Mouse (Mus musculus) right cerebral cortex, postnatal 10 days (tissue): Measurements from ENCODE around the gene Sbno1.

Experiments used
- DNase-seq, 2 experiments: peaks; one replicate each; pipeline ENCODE4 v3.0.0; 2021; ENCODE audit warnings: low spot score in 2 of 2

The Sbno1 gene

DNA sequence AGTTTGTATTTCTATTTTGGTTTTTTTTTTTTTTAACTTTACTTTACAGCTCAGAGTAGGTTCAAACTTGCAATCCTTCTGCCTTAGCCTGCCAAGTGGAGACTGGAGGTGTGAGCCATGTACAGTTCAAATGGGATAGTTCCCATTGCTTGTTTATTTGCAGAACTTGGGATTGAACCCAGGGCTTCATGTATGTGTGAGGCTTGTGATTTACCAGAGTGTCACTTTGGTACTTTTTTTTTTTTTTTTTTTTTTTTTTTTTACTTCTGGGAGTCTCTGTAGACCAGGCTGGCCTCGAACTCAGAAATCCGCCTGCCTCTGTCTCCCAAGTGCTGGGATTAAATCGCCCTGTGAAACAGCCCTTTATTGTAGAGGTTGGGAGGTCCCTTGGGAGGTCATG lies 18.4 kb upstream of the Sbno1 start:
- DNase-seq = no peak

GRCm38 (mm10) chr5:124442628-124443027 lies 16.8 kb upstream of the Sbno1 start:
- no peak for DNase-seq

DNA sequence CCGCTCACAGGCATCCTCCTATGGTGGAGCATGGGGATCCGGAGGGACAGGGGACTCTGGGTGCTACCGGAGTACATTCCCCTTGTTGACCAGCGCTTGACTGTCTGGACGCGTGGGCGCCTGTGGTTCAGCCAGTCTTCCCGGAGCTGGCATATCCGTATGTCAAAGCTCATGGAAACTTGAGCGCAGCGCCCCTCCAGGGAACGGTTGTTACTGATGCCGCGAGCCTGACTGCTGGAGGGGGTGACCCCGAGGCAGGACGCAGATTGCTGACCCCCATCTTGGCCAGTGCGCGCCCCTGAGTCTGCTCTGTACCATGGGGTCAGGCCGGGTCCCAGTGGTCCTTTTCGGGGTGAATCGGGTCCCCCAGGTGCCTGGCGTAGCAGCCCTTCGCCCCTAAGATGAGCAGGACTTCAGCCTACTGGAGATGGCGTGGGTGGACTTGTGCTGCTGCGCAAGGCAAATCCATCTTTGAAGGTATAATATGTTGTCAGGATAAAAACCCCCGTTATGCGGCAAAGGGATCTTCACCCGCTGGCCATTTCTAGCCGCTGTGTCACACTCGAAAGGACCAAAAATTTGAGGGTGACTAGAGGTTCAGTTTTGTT lies 14.4 kb upstream of the Sbno1 start:
- peak in 1 of 2 experiments; percentile 59 for DNase-seq

- DNase-seq = peak; percentile 96 to 97
Measured at GRCm38 (mm10) chr5:124439447-124440093, 13.8 kb upstream of the Sbno1 start, which contains the start of gene Kmt5a. Gene Kmt5a, plus strand, starts transcription at chr5:124439930.

GRCm38 (mm10) chr5:124438746-124439145 lies 12.9 kb upstream of the Sbno1 start:
- DNase-seq = no peak

GRCm38 (mm10) chr5:124438229-124438628 lies 12.4 kb upstream of the Sbno1 start:
- no peak for DNase-seq

DNA sequence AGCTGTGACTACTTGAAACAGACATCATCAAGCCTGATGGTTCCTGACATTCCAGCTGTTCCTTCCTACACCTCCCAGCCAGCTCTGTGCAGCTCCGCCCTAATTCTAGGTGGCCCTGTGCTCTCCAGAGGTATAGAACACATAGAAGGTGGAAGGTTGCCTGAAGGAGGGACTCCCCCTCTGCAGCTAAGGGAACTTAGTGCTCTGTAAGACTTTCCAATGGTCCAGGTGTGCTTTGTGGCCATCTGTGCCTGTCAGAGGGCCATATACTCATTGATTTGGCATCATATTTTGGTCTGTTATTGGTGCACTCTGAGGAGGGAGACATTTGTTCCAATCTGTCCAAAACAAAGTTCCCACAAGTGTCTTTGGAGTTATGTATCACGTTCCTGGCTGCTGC lies 7.2 kb upstream of the Sbno1 start:
- DNase-seq = no peak

DNA sequence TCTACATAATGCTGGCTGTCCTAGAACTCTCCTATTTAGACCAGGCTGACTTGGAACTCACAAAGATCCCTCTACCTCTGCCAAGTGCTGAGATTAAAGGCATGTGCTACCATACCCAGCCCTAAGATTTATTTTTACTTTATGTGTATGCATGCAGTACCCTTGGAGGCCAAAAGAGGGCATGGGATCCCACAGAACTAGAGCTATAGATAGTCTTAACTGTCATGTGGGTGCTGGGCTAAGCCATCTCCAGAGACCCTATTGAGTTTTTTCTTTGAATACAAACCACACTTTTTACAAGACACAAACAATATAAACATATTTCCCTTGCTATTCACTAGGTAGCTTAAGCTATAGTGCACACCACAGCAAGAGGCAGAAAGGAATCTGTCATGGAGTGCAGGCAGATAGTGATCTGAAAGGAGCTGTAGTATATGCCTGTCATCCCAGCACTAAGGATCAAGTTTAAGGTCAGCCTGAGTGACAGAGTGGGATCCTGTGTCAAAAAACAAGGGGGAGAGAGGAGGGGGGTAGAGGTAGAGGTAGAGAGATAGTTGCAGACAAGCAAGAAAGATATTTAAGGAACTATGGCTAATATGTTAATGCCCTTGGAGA lies 6.7 kb upstream of the Sbno1 start:
- DNase-seq = peak; percentile 85 to 87

GRCm38 (mm10) chr5:124426475-124427071 lies 772 bp upstream of the Sbno1 start:
- no peak for DNase-seq

DNA sequence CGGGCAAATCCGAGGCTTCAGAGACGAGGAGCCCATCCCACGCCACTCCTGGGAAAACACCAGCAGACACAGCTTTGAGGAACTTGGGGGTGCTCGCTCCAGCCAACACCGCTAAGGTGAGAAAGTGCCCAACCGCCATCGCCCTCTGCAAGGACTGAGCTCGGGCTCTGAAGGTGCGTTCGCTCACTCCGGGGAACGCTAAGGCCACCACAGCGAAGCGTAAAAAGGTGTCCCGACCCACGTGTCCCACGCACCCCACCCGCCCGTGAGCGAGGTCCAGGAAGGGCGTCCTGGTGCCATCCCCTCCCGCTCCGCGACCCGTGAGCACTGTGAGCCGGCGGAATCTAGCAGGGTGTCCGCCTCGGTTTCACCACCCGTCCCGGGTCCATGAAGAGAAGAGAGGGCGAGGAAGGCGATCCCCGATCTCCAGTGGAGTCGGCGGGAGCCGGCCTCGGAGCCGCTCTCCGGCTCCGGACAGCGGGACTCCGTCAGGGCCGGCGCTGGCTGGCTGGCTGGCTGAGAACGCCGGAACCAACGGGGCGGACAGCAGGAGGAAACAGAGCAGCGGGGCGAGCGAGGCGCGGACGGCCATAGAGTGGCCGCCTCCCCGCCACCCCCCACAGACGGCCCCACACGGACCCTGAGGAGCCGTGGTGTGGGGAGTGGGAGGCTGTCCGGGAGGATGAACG lies 934 bp downstream of the Sbno1 start:
- DNase-seq = peak in 1 of 2 experiments; percentile 53

GRCm38 (mm10) chr5:124424200-124424722 lies 1.5 kb downstream of the Sbno1 start:
- no peak for DNase-seq

- DNase-seq = no peak
Measured at GRCm38 (mm10) chr5:124421786-124422185, 4.0 kb downstream of the Sbno1 start.

DNA sequence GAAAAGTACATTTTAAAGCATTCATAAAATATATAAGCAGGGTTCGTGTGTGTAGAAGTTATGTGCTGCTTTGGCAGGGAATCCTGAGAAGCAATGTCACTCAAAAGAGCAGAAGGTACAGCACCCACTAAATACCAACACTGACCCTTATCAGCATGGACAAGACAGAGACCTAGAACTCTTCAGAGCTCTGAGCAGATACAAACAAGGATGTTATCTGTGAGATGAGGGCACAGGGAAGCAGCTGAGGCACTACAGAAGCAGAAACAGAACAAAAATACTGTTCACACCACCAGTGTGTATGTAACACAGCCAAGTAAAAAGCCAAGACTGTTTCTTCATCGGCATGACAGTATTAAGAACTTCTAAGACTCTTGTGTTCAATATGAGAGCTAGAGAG lies 6.9 kb downstream of the Sbno1 start:
- DNase-seq = no peak

DNA sequence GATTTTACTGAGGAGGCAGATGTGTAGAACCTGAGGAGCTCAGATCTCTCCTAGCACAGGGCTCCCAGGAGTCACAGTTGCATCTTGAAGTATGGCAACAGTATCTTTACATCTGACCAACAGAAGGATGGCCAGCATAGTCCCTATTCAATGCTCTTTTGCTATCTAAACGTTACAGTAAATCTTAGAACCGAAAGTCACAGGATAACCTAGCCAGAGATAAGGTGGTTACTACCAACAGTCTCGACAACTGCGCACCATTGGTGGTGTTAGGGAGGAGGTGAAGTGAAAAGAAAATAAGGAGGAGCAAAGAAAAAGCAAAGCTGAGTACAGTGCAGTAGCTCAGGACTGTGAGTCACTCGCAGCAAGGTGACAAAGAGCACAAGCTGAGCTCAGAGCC lies 13.6 kb downstream of the Sbno1 start:
- DNase-seq = no peak

DNA sequence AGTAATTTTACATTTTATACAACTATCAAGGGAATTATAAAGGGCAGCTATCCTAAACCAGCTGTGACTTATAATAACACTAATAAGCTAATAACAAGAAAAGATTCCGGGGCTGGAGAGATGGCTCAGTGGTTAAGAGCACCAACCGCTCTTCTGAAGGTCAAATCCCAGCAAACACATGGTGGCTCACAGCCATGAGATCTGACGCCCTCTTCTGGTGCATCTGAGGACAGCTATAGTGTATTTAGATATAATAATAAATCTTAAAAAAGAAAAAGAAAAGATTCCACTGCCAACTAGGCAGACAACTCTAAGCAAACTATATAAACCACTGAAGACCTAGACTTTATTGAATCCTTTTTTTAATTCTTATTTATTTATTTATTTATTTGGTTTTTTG lies 15.0 kb downstream of the Sbno1 start:
- DNase-seq = no peak

DNA sequence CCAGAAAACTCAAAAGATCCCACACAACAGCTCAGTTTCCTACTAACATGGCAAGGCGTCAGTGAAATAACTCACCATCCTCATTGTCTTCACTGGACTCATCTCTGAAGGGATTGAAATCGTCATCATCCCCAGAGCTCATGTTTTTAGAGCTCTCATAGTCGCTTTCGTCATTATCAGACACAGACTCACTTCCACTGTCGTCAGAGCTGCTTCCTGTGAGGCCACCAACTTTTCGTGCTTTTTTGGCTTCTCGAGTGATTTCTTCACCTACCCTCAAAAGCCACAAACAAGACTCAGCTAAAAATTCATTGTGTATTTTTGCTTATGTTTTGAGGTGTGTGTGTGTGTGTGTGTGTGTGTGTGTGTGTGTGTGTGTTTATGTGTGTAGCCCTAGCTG lies 32.1 kb downstream of the Sbno1 start:
- no peak for DNase-seq

- DNase-seq = no peak
Measured at GRCm38 (mm10) chr5:124392412-124392811, 33.4 kb downstream of the Sbno1 start.

DNA sequence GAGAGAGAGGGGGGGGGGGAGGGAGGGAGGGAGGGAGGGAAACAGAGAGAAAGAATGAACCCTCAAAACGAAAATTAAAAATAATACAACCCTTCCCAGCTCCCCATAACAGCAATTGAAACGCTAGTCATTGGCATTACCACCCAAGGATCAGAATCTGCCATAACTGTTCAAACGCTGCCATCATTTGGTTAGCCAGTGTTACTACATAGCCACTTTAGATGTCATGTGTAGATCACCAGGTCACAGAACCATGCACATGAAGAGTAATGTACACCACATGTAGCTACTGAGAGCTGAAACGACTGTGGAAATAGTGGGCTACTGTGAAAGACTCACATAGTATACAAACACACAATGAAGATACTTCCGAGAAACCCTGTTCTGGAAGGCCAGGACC lies 37.9 kb downstream of the Sbno1 start:
- no peak for DNase-seq

- DNase-seq = no peak
Measured at GRCm38 (mm10) chr5:124380121-124380520, 45.7 kb downstream of the Sbno1 start.

GRCm38 (mm10) chr5:124377149-124377548 lies 48.7 kb downstream of the Sbno1 start:
- DNase-seq = no peak

- DNase-seq = no peak
Measured at GRCm38 (mm10) chr5:124376401-124376800, 49.4 kb downstream of the Sbno1 start.

DNA sequence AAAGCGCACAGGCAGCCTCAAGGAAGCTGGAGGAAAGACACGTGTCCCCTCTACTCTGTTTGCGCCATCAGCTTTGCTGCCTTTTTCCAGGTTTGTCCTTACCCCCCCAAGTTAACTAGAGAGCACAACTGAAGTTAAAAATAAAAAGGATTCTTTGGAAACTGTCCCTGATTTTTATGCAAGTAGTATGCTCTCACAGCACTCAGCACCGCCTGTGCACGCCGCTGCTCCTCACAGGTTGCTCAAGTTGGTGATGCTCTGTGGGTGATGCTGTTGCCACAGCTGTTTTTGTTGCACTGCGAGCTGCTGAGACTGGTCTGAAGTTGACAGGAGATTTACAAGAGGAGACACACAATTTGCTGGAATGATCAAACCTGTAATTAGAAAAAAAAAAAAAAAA lies 51.5 kb downstream of the Sbno1 start:
- no peak for DNase-seq
